Mouse (Mus musculus): Measurements from ENCODE around the gene Olfr1351.
"Not testable (repeated sequence)": the region's sequence is repeated elsewhere in the genome, so short reads cannot be mapped to it uniquely, and the experiment has no call there.

Olfr1351 gene

DNA sequence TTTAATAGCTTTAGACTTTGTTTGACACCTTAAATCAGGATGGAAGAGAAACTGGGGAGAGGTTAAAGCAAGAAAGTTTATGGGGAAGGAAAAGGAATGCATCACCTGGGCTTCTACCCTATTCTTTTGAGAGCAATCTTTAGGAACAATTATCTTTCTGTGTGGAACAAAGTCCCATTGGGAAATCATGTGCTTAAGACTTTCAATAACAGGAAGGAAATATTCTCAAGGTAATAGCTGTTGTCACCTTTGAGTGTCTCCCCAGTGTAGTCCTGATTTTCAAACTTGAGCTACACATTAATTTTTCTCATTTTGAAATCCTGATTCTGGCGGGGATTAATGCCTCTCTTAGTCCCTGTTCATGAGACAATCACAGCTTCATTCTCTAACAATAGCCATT lies at the start of gene Olfr1351:
Gene Olfr1351 (plus strand): TSS at position 301 of the 400 bp plus-strand sequence.
- DNase-seq (ENCODE audit: extremely low spot score) = no peak

DNA sequence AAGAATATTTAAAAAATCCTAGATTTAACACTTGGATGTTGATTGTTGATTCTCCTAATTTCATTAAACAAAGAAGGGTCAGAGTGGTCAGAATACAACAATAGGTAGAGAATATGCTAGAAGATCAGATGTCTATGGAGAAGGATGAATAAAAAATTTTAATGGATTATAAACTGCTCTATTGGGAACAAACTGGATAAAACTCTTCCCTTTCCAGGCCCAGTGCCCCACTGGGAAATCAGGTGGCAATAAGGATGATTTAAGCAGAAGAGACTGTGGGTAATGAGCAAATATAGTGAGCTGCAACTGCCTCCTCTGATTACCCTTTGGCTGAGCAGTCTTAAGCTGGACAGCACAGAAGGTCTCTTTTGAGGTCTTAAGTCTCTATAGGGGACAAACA lies 49.3 kb upstream of the Olfr1351 start, which contains the start of gene Olfr1353:
Gene Olfr1353 (plus strand): TSS at position 301 of the 400 bp plus-strand sequence.
- DNase-seq (ENCODE audit: extremely low spot score) = not testable (repeated sequence)

DNA sequence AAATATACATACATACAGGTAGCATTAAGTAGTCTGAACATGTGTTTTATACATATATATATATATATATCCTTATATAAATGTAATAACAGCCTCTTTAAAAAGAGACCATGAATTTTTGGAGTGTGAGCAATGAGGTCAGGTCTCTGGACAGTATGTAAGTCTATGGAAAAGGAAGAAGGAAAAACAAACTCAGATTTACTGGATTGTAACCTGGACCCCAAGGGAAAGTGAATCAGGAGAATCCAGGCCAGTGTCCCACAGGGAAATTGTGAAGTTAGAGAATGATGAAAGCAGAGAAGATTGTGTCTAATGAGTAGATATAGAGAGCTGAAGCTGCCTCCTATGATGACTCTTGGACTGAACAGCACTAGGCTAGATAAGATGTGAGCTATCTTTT lies 31.5 kb upstream of the Olfr1351 start, which contains the start of gene Olfr1352:
Gene Olfr1352 (plus strand): TSS at position 301 of the 400 bp plus-strand sequence.
- no peak for DNase-seq (ENCODE audit: extremely low spot score)

DNA sequence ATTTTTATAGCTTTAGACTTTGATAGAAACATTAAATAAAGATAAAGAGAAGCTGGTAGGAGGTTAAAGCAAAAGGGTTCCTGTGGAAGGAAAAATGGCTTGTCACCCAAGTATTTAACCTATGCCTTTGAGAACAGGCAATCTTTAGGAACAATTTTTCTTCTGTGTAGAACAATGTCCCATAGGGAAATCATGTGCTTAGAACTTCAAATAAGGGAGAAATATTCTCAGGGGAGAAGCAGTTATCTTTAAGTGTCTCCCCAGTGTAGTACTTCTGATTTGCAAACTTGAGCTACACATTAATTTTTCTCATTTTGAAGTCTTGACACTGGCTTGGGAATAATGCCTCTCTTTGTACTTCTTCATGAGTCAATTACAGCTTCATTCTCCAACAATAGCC lies 16.2 kb downstream of the Olfr1351 start, which contains the start of gene Olfr57:
Gene Olfr57 (plus strand): TSS at position 301 of the 400 bp plus-strand sequence.
- no peak for DNase-seq (ENCODE audit: extremely low spot score)

DNA sequence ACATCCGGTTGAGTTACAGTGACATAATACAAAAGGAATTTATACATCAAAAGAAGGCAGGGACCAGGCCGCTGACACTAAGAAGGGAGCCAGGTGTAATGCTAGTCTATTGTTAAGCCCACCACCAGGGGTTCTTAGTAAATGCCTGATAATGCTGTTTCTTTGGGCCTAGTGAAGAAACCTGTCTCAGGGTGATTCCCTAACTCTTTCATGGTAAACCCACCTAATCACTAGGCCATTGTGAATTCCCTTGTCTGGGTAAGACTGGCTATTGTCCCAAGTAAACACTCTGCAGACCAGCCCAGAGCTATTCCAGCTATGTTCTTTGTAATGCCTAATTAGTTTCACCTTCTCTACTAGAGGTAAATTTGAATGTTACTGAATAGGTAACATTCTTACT lies 30.2 kb downstream of the Olfr1351 start:
- DNase-seq (ENCODE audit: extremely low spot score) = not testable (repeated sequence)

DNA sequence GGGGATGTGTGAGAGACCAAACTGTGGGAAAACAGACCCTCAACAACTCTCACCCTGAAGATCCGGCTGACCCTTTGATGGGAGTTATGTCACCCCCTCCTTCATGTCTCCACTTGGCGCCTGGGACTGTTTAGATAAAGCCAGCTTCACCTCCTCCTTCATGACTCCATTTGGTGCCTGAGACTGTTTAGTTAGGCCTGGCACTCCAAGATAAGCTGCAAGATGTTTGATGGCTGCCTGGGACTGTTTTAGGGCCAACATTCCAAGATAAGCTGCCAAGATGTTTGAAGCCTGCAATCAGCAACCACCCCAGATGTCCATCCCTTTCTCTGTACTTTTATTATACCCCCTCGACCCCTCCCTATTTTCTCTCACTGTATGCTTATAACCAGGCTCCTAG lies 45.1 kb downstream of the Olfr1351 start:
- DNase-seq (ENCODE audit: extremely low spot score) = not testable (repeated sequence)

Data from embryo, embryonic 9.5 days (tissue).